Mouse (Mus musculus): Measurements from ENCODE around the gene Gpha2. TPM values are rescaled to one million over a fixed set of nuclear protein-coding genes. Genes with fewer than 3 reads are reported as not detected.

Gene Gpha2
- polyA plus RNA-seq, 1 experiment from 2014 or later: not detected

- Histone ChIP-seq H3K4me1 (replicated peaks; ENCODE audit: control insufficient read depth, insufficient read depth, low read length) (peaks cover 2% of the 10 kb centered on the region; the same call in 1 of the 2 replicates), H3K9ac (ENCODE audit: low read length) (no peak overlapping the region), H3K36me3 (ENCODE audit: control insufficient read depth, insufficient read depth, low read length) (no peaks in the 10 kb centered on the region; the same call in 1 of the 2 replicates), H3K27ac (ENCODE audit: low read depth, low read length) (no peak overlapping the region), H3K4me2 (ENCODE audit: low read depth, low read length, severe bottlenecking) (no peak overlapping the region), H3K9me3 (ENCODE audit: control insufficient read depth, low read length) (no peaks in the 10 kb centered on the region), H3K27me3 (ENCODE audit: control insufficient read depth, insufficient read depth, low read length) (no peaks in the 10 kb centered on the region), H3K4me3 (ENCODE audit: low read depth, low read length) (no peak overlapping the region)
- WGBS: 87% methylated on average over 14 of the region's 14 CpGs
- ATAC-seq (replicated peaks; ENCODE audit: low FRiP score) (no peak), DNase-seq (ENCODE audit: low spot score) (no peak)
Measured at GRCm38 (mm10) chr19:6226763-6227162, 583 bp downstream of the Gpha2 start.

GRCm38 (mm10) chr19:6227864-6228263 is 1.7 kb downstream of the Gpha2 start:
- Histone ChIP-seq H3K27ac (ENCODE audit: low read depth, low read length) (no peak overlapping the region), H3K36me3 (ENCODE audit: control insufficient read depth, insufficient read depth, low read length) (no peaks in the 10 kb centered on the region; the same call in 1 of the 2 replicates), H3K4me2 (ENCODE audit: low read depth, low read length, severe bottlenecking) (no peak overlapping the region), H3K9ac (ENCODE audit: low read length) (no peak overlapping the region), H3K4me1 (replicated peaks; ENCODE audit: control insufficient read depth, insufficient read depth, low read length) (peaks cover 2% of the 10 kb centered on the region; the same call in 1 of the 2 replicates), H3K27me3 (ENCODE audit: control insufficient read depth, insufficient read depth, low read length) (no peaks in the 10 kb centered on the region), H3K9me3 (ENCODE audit: control insufficient read depth, low read length) (no peaks in the 10 kb centered on the region), H3K4me3 (ENCODE audit: low read depth, low read length) (no peak overlapping the region)
- DNase-seq (ENCODE audit: low spot score) (no peak), ATAC-seq (replicated peaks; ENCODE audit: low FRiP score) (no peak)
- 92% methylated on average over 4 of the region's 4 CpGs for WGBS

- no peak for ATAC-seq (replicated peaks; ENCODE audit: low FRiP score)
- no peaks in the 10 kb centered on the region for H3K9me3 ChIP-seq (ENCODE audit: control insufficient read depth, low read length)
- no peak overlapping the region for H3K4me3 ChIP-seq (ENCODE audit: low read depth, low read length)
- peaks cover 7% of the 10 kb centered on the region; the same call in 1 of the 2 replicates for H3K4me1 ChIP-seq (replicated peaks; ENCODE audit: control insufficient read depth, insufficient read depth, low read length)
- no peak overlapping the region for H3K9ac ChIP-seq (ENCODE audit: low read length)
- WGBS: 91% methylated on average over 4 of the region's 4 CpGs
- H3K4me2 ChIP-seq (ENCODE audit: low read depth, low read length, severe bottlenecking): no peak overlapping the region
- no peak for DNase-seq (ENCODE audit: low spot score)
- no peak overlapping the region for H3K27ac ChIP-seq (ENCODE audit: low read depth, low read length)
- no peaks in the 10 kb centered on the region; the same call in 1 of the 2 replicates for H3K36me3 ChIP-seq (ENCODE audit: control insufficient read depth, insufficient read depth, low read length)
- no peaks in the 10 kb centered on the region for H3K27me3 ChIP-seq (ENCODE audit: control insufficient read depth, insufficient read depth, low read length)
Measured at GRCm38 (mm10) chr19:6230411-6230810, 4.2 kb downstream of the Gpha2 start.

GRCm38 (mm10) chr19:6231036-6231435 is 4.9 kb downstream of the Gpha2 start:
- DNase-seq (ENCODE audit: low spot score): no peak
- WGBS: 89% methylated on average over 2 of the region's 2 CpGs
- ATAC-seq (replicated peaks; ENCODE audit: low FRiP score): no peak

GRCm38 (mm10) chr19:6233647-6234046 is 7.5 kb downstream of the Gpha2 start:
- Histone ChIP-seq H3K9ac (ENCODE audit: low read length) (no peak overlapping the region), H3K27ac (ENCODE audit: low read depth, low read length) (no peak overlapping the region), H3K9me3 (ENCODE audit: control insufficient read depth, low read length) (no peaks in the 10 kb centered on the region), H3K4me2 (ENCODE audit: low read depth, low read length, severe bottlenecking) (no peak overlapping the region), H3K4me3 (ENCODE audit: low read depth, low read length) (no peak overlapping the region), H3K36me3 (ENCODE audit: control insufficient read depth, insufficient read depth, low read length) (no peaks in the 10 kb centered on the region; the same call in 1 of the 2 replicates), H3K4me1 (replicated peaks; ENCODE audit: control insufficient read depth, insufficient read depth, low read length) (peaks cover 7% of the 10 kb centered on the region; the same call in 1 of the 2 replicates), H3K27me3 (ENCODE audit: control insufficient read depth, insufficient read depth, low read length) (no peaks in the 10 kb centered on the region)
- ATAC-seq (replicated peaks; ENCODE audit: low FRiP score): no peak
- DNase-seq (ENCODE audit: low spot score): no peak
- WGBS: 88% methylated on average over 16 of the region's 16 CpGs

More at GRCm38 (mm10) chr19:6231036-6231435, 4.9 kb downstream of the Gpha2 start:
- Histone ChIP-seq H3K4me3 (ENCODE audit: low read depth, low read length) (no peak overlapping the region), H3K36me3 (ENCODE audit: control insufficient read depth, insufficient read depth, low read length) (no peaks in the 10 kb centered on the region; the same call in 1 of the 2 replicates), H3K9ac (ENCODE audit: low read length) (no peak overlapping the region), H3K9me3 (ENCODE audit: control insufficient read depth, low read length) (no peaks in the 10 kb centered on the region), H3K4me1 (replicated peaks; ENCODE audit: control insufficient read depth, insufficient read depth, low read length) (peaks cover 7% of the 10 kb centered on the region; the same call in 1 of the 2 replicates), H3K27me3 (ENCODE audit: control insufficient read depth, insufficient read depth, low read length) (no peaks in the 10 kb centered on the region), H3K27ac (ENCODE audit: low read depth, low read length) (no peak overlapping the region), H3K4me2 (ENCODE audit: low read depth, low read length, severe bottlenecking) (no peak overlapping the region)

- ATAC-seq (replicated peaks; ENCODE audit: low FRiP score) (no peak), DNase-seq (ENCODE audit: low spot score) (no peak)
- H3K9me3 ChIP-seq (ENCODE audit: control insufficient read depth, low read length): no peaks in the 10 kb centered on the region
- peak overlapping the region; percentile 61 for H3K9ac ChIP-seq (ENCODE audit: low read length)
- peak overlapping the region; percentile 66 for H3K4me2 ChIP-seq (ENCODE audit: low read depth, low read length, severe bottlenecking)
- no peaks in the 10 kb centered on the region for H3K27me3 ChIP-seq (ENCODE audit: control insufficient read depth, insufficient read depth, low read length)
- H3K4me1 ChIP-seq (replicated peaks; ENCODE audit: control insufficient read depth, insufficient read depth, low read length): peaks cover 7% of the 10 kb centered on the region; the same call in 1 of the 2 replicates
- 68% methylated on average over 11 of the region's 11 CpGs for WGBS
- peak overlapping the region; percentile 67 for H3K4me3 ChIP-seq (ENCODE audit: low read depth, low read length)
- H3K36me3 ChIP-seq (ENCODE audit: control insufficient read depth, insufficient read depth, low read length): no peaks in the 10 kb centered on the region; the same call in 1 of the 2 replicates
- no peak overlapping the region for H3K27ac ChIP-seq (ENCODE audit: low read depth, low read length)
Measured at GRCm38 (mm10) chr19:6234337-6235083, 8.3 kb downstream of the Gpha2 start.

GRCm38 (mm10) chr19:6235084-6236052 is 9.2 kb downstream of the Gpha2 start, which contains the start of gene Ppp2r5b:
Gene Ppp2r5b, minus strand, starts transcription at chr19:6235872.
- Histone ChIP-seq H3K27me3 (ENCODE audit: control insufficient read depth, insufficient read depth, low read length) (no peaks in the 10 kb centered on the region), H3K36me3 (ENCODE audit: control insufficient read depth, insufficient read depth, low read length) (no peaks in the 10 kb centered on the region; the same call in 1 of the 2 replicates), H3K4me1 (replicated peaks; ENCODE audit: control insufficient read depth, insufficient read depth, low read length) (peaks cover 7% of the 10 kb centered on the region; the same call in 1 of the 2 replicates), H3K4me3 (ENCODE audit: low read depth, low read length) (peak within 1 kb of the TSS; percentile 67), H3K27ac (ENCODE audit: low read depth, low read length) (peak within 1 kb of the TSS; percentile 76), H3K4me2 (ENCODE audit: low read depth, low read length, severe bottlenecking) (peak within 1 kb of the TSS; percentile 66), H3K9me3 (ENCODE audit: control insufficient read depth, low read length) (no peaks in the 10 kb centered on the region), H3K9ac (ENCODE audit: low read length) (peak within 1 kb of the TSS; percentile 61)
- 2% methylated on average over 48 of the region's 48 CpGs for WGBS
- ATAC-seq (replicated peaks; ENCODE audit: low FRiP score): peak; percentile 92
- DNase-seq (ENCODE audit: low spot score): peak; percentile 95

GRCm38 (mm10) chr19:6236053-6236441 is 9.9 kb downstream of the Gpha2 start:
- Histone ChIP-seq H3K27ac (ENCODE audit: low read depth, low read length) (peak overlapping the region; percentile 76), H3K36me3 (ENCODE audit: control insufficient read depth, insufficient read depth, low read length) (no peaks in the 10 kb centered on the region; the same call in 1 of the 2 replicates), H3K27me3 (ENCODE audit: control insufficient read depth, insufficient read depth, low read length) (no peaks in the 10 kb centered on the region), H3K9ac (ENCODE audit: low read length) (peak overlapping the region; percentile 61), H3K4me2 (ENCODE audit: low read depth, low read length, severe bottlenecking) (peak overlapping the region; percentile 66), H3K4me3 (ENCODE audit: low read depth, low read length) (peak overlapping the region; percentile 67), H3K4me1 (replicated peaks; ENCODE audit: control insufficient read depth, insufficient read depth, low read length) (peaks cover 7% of the 10 kb centered on the region; the same call in 1 of the 2 replicates), H3K9me3 (ENCODE audit: control insufficient read depth, low read length) (no peaks in the 10 kb centered on the region)
- WGBS: 0% methylated on average over 9 of the region's 9 CpGs
- DNase-seq (ENCODE audit: low spot score): peak; percentile 92
- ATAC-seq (replicated peaks; ENCODE audit: low FRiP score): peak; percentile 88

All from forebrain, embryonic 11.5 days (tissue).